Mouse (Mus musculus) brain, embryonic 14.5 days (tissue): ENCODE measurements around the gene Batf2.

ENCODE experiments used
- CTCF ChIP-seq: fragments of 200-500 bp; IDR thresholded peaks from 2 replicates; pipeline ENCODE4 v1.5.1; 2012; ENCODE audit warnings: inconsistent platforms, mild to moderate bottlenecking, moderate library complexity, borderline replicate concordance; ENCODE audit not compliant: insufficient read depth, insufficient read length; ENCODE audit errors: extremely low read depth
- POLR2A ChIP-seq: fragments of 200-500 bp; IDR thresholded peaks from 2 replicates; pipeline ENCODE4 v1.6.1; 2012; ENCODE audit warnings: mild to moderate bottlenecking, inconsistent platforms, borderline replicate concordance; ENCODE audit not compliant: poor library complexity, insufficient read depth, insufficient read length, severe bottlenecking; ENCODE audit errors: extremely low read depth

DNA sequence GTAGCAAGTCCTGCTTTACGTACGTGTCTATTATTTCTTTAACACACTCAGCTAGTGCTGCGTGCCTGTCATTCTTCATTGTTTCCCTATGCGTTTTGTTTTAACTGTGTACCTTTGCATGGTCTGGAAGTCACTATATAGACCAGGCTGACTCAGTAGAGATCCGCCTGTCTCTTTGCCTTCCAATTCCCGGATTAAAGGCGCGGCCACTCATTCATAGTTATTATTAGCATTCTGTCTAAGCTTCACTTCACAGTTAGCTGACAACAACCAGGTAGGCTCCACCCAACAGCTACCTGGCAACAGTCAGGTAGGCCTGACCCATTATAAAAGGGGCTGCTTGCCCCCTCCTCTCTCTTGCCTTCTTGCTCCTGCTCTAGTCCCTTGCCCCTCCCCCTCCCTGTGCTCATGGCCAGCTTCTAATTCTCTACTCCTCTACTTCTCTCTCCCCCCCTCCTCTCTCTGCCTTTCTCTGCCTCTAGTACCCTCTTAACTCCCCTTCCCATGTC lies 22.1 kb upstream of the Batf2 start:
- no peak for TF ChIP-seq CTCF
- TF ChIP-seq POLR2A: no peak
